Mouse (Mus musculus) heart, postnatal 14 days (tissue): ENCODE measurements at regions not wholly inside any gene's neighbourhood (a gene's known extent, or its start where the extent isn't known, plus 50 kb on each side); places are given as distances from the start of the nearest gene placed in this dataset.
A peak's percentile ranks its signal among the peaks of the same experiment; 100 is the strongest.
"Not testable (repeated sequence)": the region's sequence is repeated elsewhere in the genome, so short reads cannot be mapped to it uniquely, and the experiment has no call there.

Experiments used
- DNase-seq, 2 experiments: peaks; one replicate each; pipeline ENCODE4 v3.0.0; 2021 to 2022
- intact Hi-C: fragments of 180-260 bp; cut with DNase I; formaldehyde crosslinking; loops from one replicate; pipeline ENCODE4 v1.15.1; 2025

DNA sequence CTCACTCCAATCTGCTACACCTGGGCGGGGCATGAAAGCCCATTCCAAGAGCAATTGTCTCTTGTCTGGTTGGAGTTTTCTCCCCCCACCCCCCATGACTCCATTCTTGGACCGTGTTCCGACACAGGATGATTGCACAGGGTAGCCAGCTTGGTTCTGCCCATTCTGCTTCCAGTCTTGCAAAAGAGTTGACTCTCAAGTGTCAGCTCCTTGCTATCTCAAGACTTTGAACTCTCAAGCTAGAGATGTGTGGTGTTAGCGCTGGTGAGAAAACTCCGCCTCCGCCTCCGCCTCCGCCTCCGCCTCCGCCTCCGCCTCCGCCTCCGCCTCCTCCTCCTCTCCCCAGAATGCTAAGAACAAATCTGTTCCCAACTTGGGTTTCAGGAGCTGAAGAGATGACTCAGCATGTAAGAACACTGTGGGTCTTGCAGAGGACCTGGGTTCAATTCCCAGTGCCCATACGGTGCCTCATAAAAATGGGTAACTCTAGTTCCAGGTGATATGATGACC lies 135.1 kb downstream of the Bcat1 start:
- intact Hi-C loops, result no loop called here
- DNase-seq, result no peak

DNA sequence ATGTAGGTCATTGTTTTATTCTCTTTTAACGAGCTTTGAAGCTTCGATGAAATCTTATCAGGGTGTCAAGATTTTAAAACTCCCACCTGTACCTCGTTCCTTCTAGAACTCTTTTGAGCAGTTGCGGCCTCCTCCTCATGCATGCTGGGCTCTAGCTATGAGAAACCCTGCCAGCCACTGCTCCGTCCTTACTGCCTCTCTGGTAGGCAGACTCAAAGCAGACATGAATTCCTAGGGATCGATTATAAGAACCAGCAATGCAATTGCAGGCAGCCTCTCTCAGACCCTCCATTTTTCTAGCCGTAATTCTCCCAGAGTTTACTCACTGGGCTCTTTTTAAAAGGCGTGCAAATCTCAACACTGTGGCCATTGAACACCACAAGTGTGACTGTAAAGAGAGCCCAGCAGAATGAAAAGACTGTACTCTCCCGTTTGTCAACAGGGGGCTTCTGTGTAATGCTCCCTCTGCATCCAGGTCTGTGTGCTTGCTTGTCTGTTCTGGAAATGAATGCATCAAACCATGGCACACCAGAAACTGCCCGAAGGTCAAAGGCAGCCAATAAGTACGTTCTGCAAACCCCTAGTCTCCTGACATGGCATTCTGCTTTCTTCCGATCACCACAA lies 137.3 kb downstream of the Bcat1 start:
- no peak for DNase-seq
- intact Hi-C loops, result no loop called here

DNA sequence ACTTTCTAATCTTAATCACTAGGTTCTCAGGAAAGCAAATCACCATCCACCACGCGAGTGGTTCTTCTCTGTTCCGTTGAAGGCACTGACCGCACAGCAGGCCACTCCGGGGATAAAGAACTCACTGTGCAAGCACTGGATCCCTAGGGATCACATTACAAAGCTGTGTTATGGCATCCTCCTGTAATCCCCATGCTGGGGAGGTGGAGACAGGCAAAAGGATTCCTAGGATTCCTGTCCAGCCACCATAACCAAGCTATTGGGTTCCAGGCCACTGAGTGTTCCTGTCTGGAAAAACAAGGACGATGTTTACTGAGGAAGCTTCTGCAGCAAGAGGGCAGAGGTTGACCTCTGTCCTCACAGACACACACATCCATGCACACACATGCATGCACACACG lies 138.8 kb downstream of the Bcat1 start:
- intact Hi-C loops, result no loop called here

GRCm38 (mm10) chr6:144933722-144934235 lies 142.2 kb downstream of the Bcat1 start:
- intact Hi-C loops, result no loop called here
- DNase-seq, result no peak

More for the DNA sequence above, 138.8 kb downstream of the Bcat1 start:
- DNase-seq, result no peak

- intact Hi-C loops, result no loop called here
- no peak for DNase-seq
Measured at GRCm38 (mm10) chr6:144932402-144932801, 143.6 kb downstream of the Bcat1 start.

DNA sequence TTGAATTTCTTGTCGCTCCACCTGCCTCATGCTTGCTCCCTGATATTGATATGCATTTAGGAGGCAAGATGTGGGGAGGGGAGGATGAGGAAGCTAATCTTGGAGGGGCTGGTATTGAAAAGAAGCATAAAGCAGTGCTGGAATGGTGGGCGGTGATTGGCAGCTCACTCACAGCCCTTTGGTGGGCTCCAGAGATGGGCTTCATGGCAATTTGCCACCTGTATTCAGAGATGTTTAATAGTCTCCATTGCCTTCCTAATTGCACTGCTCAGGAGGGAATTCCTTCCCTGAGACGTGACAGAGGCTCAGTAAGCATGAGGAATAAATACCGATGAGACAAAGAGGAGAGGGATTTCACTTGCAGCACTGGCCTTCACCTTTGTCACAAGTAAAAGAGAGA lies 146.0 kb downstream of the Bcat1 start:
- intact Hi-C loops, result no loop called here
- DNase-seq, result no peak

GRCm38 (mm10) chr6:144929262-144929855 lies 146.6 kb downstream of the Bcat1 start:
- intact Hi-C loops, result no loop called here
- DNase-seq, result no peak

DNA sequence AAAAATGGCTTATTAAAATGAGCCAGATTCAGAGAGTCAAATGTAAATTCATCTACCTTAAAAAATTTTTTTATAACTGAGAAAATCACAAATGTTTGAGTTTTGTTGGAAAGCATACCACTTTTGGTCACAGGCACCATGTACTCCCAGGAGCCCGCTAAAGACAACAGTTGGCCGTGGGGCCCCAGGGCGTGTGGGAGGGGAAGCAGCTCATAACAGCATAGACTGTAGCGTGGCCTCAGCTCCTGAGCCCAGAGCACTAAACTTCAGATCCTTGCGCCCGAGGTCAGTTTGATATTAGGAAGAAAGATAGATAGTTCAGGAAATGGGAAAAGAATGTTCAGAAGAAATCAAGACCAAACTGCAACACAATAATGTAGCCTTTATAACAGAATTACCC lies 145.8 kb upstream of the Sox5 start:
- intact Hi-C loops, result no loop called here
- no peak for DNase-seq

DNA sequence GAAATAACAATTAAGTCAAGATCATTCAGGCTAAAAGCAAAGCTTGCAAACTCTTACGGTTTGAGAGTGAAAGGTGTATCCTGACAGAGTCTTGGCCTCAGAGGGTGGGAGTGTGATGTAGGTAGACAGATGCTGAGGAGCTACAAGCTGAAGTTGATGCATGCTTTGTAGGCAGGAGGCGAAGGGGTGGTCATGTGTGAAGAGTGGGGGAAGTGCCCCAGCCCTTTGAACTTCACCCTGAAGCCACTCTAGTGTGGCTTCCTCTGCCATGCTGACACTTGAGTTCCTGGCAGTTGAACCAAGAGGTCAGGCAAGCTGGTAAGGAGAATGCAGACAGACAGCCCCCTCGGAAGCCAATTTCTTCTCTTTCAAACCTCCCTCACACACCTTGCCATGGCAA lies 141.0 kb upstream of the Sox5 start:
- intact Hi-C loops, result no loop called here
- no peak for DNase-seq

DNA sequence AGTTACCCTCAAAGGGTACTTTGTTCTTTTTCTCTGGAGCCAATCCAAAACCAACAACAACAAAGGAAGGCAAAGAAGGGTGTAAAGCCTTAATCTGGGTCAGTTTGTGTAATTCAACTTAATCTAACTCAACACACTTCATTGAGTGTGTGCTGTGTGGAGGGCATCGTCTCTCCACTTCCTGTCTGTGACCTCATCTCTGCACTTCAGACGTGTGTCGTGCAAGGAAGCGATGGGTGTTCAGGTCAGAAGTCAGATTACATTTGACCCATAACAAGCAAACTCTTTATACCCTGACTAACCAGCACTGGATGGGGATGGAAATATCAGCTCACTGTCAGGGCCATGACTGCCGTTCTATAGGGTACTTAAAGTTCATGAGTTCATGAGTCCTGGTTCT lies 138.0 kb upstream of the Sox5 start:
- no peak for DNase-seq
- intact Hi-C loops, result no loop called here

GRCm38 (mm10) chr6:144917128-144917527 lies 135.4 kb upstream of the Sox5 start:
- peak in 1 of 2 experiments; percentile 24 for DNase-seq
- intact Hi-C loops, result no loop called here

DNA sequence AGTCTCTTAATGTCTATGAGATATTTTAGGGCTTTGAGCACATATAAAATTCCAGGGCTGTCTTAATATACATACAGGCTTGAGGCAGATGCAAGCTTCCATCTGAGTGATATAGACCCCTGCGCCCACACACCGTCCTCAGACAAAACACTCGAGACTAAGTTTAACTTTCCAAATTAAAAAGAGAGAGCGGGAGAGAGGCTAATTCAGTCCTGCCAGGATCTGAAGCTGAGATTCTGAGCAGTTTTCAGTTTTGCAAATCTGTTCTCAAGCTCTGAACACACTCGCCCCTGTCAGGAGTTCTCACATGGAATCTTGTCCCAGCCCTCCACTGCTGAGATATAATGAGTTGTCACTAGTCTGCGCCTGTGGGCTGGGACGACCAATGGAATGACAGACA lies 130.0 kb upstream of the Sox5 start:
- no peak for DNase-seq
- intact Hi-C loops, result no loop called here

- intact Hi-C loops, result no loop called here
- no peak for DNase-seq
Measured at GRCm38 (mm10) chr6:144910392-144910791, 128.6 kb upstream of the Sox5 start.

DNA sequence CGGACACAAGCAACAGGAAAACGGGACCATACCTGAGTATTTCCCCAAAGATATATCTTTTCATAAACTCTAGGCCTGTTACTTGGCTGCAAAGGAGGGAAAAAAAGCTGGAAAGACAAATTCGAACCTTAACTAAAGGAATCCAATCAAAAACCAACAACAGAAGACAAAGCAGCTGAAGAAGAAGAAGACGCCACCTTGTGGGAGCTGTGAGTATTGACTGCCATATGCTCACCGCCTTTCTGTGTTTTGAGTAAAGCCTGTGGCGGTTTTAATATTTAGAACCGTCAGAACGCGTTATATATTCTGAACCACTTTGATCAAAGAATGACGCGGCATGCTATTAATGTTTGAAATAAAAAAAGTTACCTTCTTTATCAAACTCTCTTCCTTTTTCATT lies 126.9 kb upstream of the Sox5 start:
- intact Hi-C loops, result no loop called here
- DNase-seq, result no peak

GRCm38 (mm10) chr6:144903156-144903555 lies 121.4 kb upstream of the Sox5 start:
- no peak for DNase-seq
- intact Hi-C loops, result no loop called here

- DNase-seq, result peak; percentile 56 to 69
Measured at GRCm38 (mm10) chr6:144902267-144902995, 120.7 kb upstream of the Sox5 start.

GRCm38 (mm10) chr6:144901825-144902224 lies 120.0 kb upstream of the Sox5 start:
- intact Hi-C loops, result no loop called here
- no peak for DNase-seq

More at GRCm38 (mm10) chr6:144902267-144902995, 120.7 kb upstream of the Sox5 start:
- intact Hi-C loops, result no loop called here

DNA sequence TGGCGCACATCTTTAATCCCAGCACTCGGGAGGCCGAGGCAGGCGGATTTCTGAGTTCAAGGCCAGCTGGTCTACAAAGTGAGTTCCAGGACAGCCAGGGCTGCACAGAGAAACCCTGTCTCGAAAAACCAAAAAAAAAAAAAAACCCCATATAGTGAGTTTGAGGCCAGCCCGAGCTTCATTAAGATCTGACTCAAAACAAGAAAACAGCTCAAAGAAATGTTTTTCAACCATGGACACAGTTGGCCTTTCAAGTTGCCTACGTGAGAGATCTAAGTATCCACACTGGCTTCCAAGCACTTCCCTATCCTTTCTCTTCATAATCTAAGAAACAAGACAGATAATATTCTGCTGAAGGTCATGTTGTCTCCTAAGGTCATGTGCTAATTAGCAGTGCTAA lies 119.1 kb upstream of the Sox5 start:
- intact Hi-C loops, DNase-seq: not testable (repeated sequence)

DNA sequence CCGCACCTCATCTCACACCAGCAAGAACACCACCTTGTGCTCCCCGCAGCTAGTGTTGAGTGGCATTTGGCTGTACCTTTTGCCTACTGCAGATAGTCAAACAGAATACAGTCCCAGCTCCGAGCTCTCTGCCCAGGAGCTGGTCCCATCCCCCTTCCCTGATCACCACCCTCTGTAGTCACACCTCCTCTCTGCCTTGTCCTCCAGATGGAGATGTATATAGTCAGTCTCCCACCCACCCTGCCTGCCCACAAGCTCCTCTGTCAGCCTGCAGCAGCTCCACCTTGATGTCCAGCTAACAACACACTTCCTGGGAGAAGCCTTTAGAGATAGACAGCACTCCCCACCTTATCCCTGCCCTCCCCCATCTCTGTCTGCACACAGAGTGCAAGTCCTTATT lies 115.7 kb upstream of the Sox5 start:
- DNase-seq, result no peak
- intact Hi-C loops, result no loop called here

DNA sequence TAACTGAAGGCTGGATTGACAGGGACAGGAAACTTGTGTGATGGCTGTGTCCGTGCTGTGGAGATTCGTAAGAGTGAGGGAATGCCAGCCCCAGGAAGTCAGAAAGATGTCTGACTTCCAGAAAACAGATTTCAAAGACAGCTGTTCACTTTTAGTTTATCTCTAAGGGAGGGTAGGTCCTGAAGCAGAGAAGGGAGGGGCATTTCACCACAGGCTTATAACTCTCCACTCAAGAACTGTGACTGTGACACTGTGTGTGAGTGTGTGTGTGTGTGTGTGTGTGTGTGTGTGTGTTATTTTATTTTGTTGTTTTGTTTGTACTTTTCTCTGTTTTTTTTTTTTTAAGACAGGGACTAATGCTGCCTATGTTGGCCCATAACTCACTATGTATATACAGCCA lies 109.1 kb upstream of the Sox5 start:
- intact Hi-C loops, result no loop called here
- DNase-seq, result no peak

GRCm38 (mm10) chr6:144890166-144890565 lies 108.4 kb upstream of the Sox5 start:
- DNase-seq, result no peak
- intact Hi-C loops, result no loop called here

DNA sequence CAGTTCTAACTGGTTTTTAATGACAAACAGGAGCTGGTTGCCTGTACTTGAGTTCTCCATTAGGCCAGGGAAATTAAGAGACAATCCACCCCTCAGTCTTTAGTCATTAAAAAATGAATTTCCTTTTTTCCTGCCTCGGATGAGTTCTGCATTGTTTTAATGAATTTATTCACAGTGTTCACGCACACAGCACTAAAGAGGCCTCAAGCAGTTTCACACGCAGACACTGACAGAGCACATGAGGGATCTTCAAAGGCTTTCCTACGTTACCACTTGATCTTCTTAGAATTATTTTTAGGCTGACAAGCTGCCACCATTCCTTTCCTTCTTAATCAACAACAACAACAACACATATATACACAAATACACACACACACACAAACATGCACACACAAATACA lies 101.3 kb upstream of the Sox5 start:
- no peak for DNase-seq
- intact Hi-C loops, result no loop called here
